Mouse (Mus musculus): ENCODE results near the gene Kansl1.

- TF ChIP-seq CTCF (IDR thresholded peaks at IDR 0.05; ENCODE audit: low read depth, low read length) = no peak
- no peak for TF ChIP-seq GATA1 (IDR thresholded peaks at IDR 0.05; ENCODE audit: borderline replicate concordance, low read length)
Measured at GRCm38 (mm10) chr11:104440521-104441474, 27.9 kb downstream of the Kansl1 start.
